In the genomic region with DNA sequence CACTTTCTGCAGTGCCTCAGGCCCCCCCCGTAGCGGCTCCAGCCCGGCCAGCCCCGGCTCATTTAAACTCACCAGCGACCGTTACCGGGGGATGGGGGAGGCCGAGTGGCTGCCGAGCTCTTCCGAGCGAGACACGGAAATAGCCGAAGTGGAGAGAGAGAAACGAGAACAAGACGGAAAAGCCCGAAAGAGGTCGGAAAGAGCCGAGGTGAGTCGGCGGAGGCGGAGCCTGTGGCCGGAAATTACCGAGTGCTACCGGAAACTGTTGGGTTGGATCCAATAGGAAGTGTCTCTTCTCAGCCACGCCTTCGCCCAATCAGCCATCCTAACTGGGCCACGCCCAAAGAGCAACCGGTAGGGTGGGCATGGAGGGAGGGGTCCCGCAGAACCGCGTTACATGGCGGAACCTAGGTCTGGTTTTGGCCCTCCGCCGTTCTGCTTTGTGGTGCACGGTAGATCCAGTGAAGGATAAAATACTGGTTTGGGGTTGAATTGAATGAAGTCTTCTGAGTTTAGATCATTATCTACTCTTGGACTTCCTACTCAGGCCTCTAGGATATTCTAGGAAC, we compare ENCODE assay signal across 8 mouse cellular contexts. TPM values are rescaled to one million over a fixed set of nuclear protein-coding genes. Genes with fewer than 3 reads are reported as not detected.
DNase-seq lines count a peak whose midpoint lies in the region; ATAC-seq and TF ChIP-seq lines count a peak whose summit lies in the region.

Cdc27 (minus strand) TSS at position 215 of the 569 bp plus-strand sequence.
Myl4 (plus strand) TSS at position 258 of the 569 bp plus-strand sequence.

- ATAC-seq in erythroid progenitor cell, adult 5-6 weeks (replicated peaks; ENCODE audit: low FRiP score, poor library complexity, severe bottlenecking) = peak; percentile 91
- peak; percentile 96 for ATAC-seq in heart, embryonic 12.5 days (ENCODE audit: insufficient number of reproducible peaks, low FRiP score)
- peak; percentile 94 for ATAC-seq in kidney, postnatal 0 days (replicated peaks; ENCODE audit: low FRiP score, low read depth)
- ATAC-seq in liver, embryonic 11.5 days (replicated peaks; ENCODE audit: low FRiP score) = peak; percentile 95
- peak; percentile 97 for ATAC-seq in stomach, embryonic 14.5 days (ENCODE audit: insufficient number of reproducible peaks, insufficient read depth, low FRiP score, low read depth)

- H3K4me3 ChIP-seq in heart, embryonic 12.5 days = peak within 1 kb of the TSS; percentile 87
- H3K4me3 ChIP-seq in kidney, postnatal 0 days (replicated peaks; ENCODE audit: low read depth, low read length) = peak within 1 kb of the TSS; percentile 93
- peak within 1 kb of the TSS; percentile 95 for H3K4me3 ChIP-seq in liver, embryonic 11.5 days (ENCODE audit: low read depth, low read length)
- H3K4me3 ChIP-seq in stomach, embryonic 14.5 days (ENCODE audit: low read depth, low read length) = peak within 1 kb of the TSS; percentile 98

- H3K36me3 ChIP-seq in heart, embryonic 12.5 days = 0 out of 2 replicates have a peak, but pooled peaks cover under 1% of the 10 kb centered on the region
- H3K36me3 ChIP-seq in kidney, postnatal 0 days (ENCODE audit: insufficient read depth, low read length) = no peaks in the 10 kb centered on the region
- no peaks in the 10 kb centered on the region for H3K36me3 ChIP-seq in liver, embryonic 11.5 days (ENCODE audit: control insufficient read depth, insufficient read depth, low read length)
- no peaks in the 10 kb centered on the region for H3K36me3 ChIP-seq in stomach, embryonic 14.5 days (ENCODE audit: control insufficient read depth, insufficient read depth, low read length)

- WGBS in heart, embryonic 12.5 days = under 1% methylated on average over 35 of the region's 35 CpGs
- under 1% methylated on average over 35 of the region's 35 CpGs for WGBS in kidney, postnatal 0 days
- WGBS in liver, embryonic 11.5 days = under 1% methylated on average over 35 of the region's 35 CpGs
- under 1% methylated on average over 35 of the region's 35 CpGs for WGBS in stomach, embryonic 14.5 days

- DNase-seq in CD4-positive helper T cell, adult 2 months (ENCODE audit: low read depth, low spot score) = peak; percentile 97
- DNase-seq in brain, embryonic 18.5 days (ENCODE audit: low read depth, low spot score) = peak; percentile 93
- DNase-seq in kidney, postnatal 0 days (ENCODE audit: low spot score) = peak; percentile 99
- DNase-seq in liver, embryonic 11.5 days (ENCODE audit: low spot score) = peak; percentile 99
- DNase-seq in naive thymus-derived CD4-positive, alpha-beta T cell, adult 2 months (ENCODE audit: low read depth) = peak; percentile 100

- H3K4me1 ChIP-seq in heart, embryonic 12.5 days (replicated peaks) = peaks cover 19% of the 10 kb centered on the region
- 0 out of 2 replicates have a peak, but pooled peaks cover 7% of the 10 kb centered on the region for H3K4me1 ChIP-seq in kidney, postnatal 0 days (replicated peaks; ENCODE audit: insufficient read depth, low read length)
- H3K4me1 ChIP-seq in liver, embryonic 11.5 days (replicated peaks; ENCODE audit: control insufficient read depth, insufficient read depth, low read length) = peaks cover 20% of the 10 kb centered on the region
- 0 out of 2 replicates have a peak, but pooled peaks cover 7% of the 10 kb centered on the region for H3K4me1 ChIP-seq in stomach, embryonic 14.5 days (ENCODE audit: control insufficient read depth, insufficient read depth, low read length)

- H3K9ac ChIP-seq in heart, embryonic 12.5 days = peak within 1 kb of the TSS; percentile 98
- H3K9ac ChIP-seq in kidney, postnatal 0 days (ENCODE audit: low read depth, low read length) = peak within 1 kb of the TSS; percentile 99
- peak within 1 kb of the TSS; percentile 100 for H3K9ac ChIP-seq in liver, embryonic 11.5 days (ENCODE audit: low read depth, low read length)
- peak within 1 kb of the TSS; percentile 99 for H3K9ac ChIP-seq in stomach, embryonic 14.5 days (replicated peaks; ENCODE audit: low read depth, low read length)

- H3K9me3 ChIP-seq in heart, embryonic 12.5 days (replicated peaks) = no peaks in the 10 kb centered on the region
- H3K9me3 ChIP-seq in kidney, postnatal 0 days (replicated peaks; ENCODE audit: low read length) = no peaks in the 10 kb centered on the region
- H3K9me3 ChIP-seq in liver, embryonic 11.5 days (ENCODE audit: control insufficient read depth, low read length) = no peaks in the 10 kb centered on the region
- H3K9me3 ChIP-seq in stomach, embryonic 14.5 days (ENCODE audit: control insufficient read depth, low read depth, low read length) = no peaks in the 10 kb centered on the region

- TF ChIP-seq CTCF in kidney, postnatal 0 days (IDR thresholded peaks at IDR 0.05; ENCODE audit: low read depth) = no peak; the same call in none of the 2 replicates

- H3K27me3 ChIP-seq in heart, embryonic 12.5 days (replicated peaks) = no peaks in the 10 kb centered on the region
- H3K27me3 ChIP-seq in kidney, postnatal 0 days (ENCODE audit: insufficient read depth, low read length) = no peaks in the 10 kb centered on the region
- no peaks in the 10 kb centered on the region for H3K27me3 ChIP-seq in liver, embryonic 11.5 days (replicated peaks; ENCODE audit: control insufficient read depth, insufficient read depth, low read length)
- no peaks in the 10 kb centered on the region for H3K27me3 ChIP-seq in stomach, embryonic 14.5 days (ENCODE audit: control insufficient read depth, insufficient read depth, low read length)

- H3K4me2 ChIP-seq in heart, embryonic 12.5 days = peak within 1 kb of the TSS; percentile 79
- peak within 1 kb of the TSS; percentile 78 for H3K4me2 ChIP-seq in kidney, postnatal 0 days (ENCODE audit: low read length)
- peak within 1 kb of the TSS; percentile 82 for H3K4me2 ChIP-seq in liver, embryonic 11.5 days
- H3K4me2 ChIP-seq in stomach, embryonic 14.5 days (replicated peaks; ENCODE audit: low read depth, low read length) = peak within 1 kb of the TSS; percentile 71

- peak within 1 kb of the TSS; percentile 93 for H3K27ac ChIP-seq in heart, embryonic 12.5 days (ENCODE audit: poor library complexity, severe bottlenecking)
- H3K27ac ChIP-seq in kidney, postnatal 0 days = peak within 1 kb of the TSS; percentile 96
- H3K27ac ChIP-seq in liver, embryonic 11.5 days (ENCODE audit: low read depth, low read length) = peak within 1 kb of the TSS; percentile 92
- peak within 1 kb of the TSS; percentile 93 for H3K27ac ChIP-seq in stomach, embryonic 14.5 days (ENCODE audit: low read length)

RNA-seq across cellular contexts. Expression of gene Cdc27, which starts in this region (rescaled TPM):
- total RNA-seq in erythroid progenitor cell, adult 5-6 weeks (2015; ENCODE audit: low replicate concordance) = 76.0 and 78.4 TPM in 2 replicates
- total RNA-seq in erythroid progenitor cell, adult 5-6 weeks (2017; ENCODE audit: low replicate concordance) = 78.0 and 116 TPM in 2 replicates
- polyA plus RNA-seq in heart, embryonic 12.5 days (2016; fragmentation: Nextera tagmentation; extraction: Ambion mirVana) = 37.6 and 40.6 TPM in 2 replicates
- 24.1 and 27.8 TPM in 2 replicates for polyA plus RNA-seq in kidney, postnatal 0 days (2015; fragmentation: Nextera tagmentation; extraction: Ambion mirVana)
- polyA plus RNA-seq in liver, embryonic 11.5 days (2014; fragmentation: Nextera tagmentation; extraction: Ambion mirVana) = 41.6 and 45.9 TPM in 2 replicates
- polyA plus RNA-seq in stomach, embryonic 14.5 days (2014; fragmentation: Nextera tagmentation; extraction: Ambion mirVana) = 51.6 and 53.3 TPM in 2 replicates

RNA-seq across cellular contexts. Expression of gene Myl4, which starts in this region (rescaled TPM):
- 5.9 and 21.6 TPM in 2 replicates for total RNA-seq in erythroid progenitor cell, adult 5-6 weeks (2015; ENCODE audit: low replicate concordance)
- 0.68 and 7.3 TPM in 2 replicates for total RNA-seq in erythroid progenitor cell, adult 5-6 weeks (2017; ENCODE audit: low replicate concordance)
- polyA plus RNA-seq in heart, embryonic 12.5 days (2016; fragmentation: Nextera tagmentation; extraction: Ambion mirVana) = 2,473 and 2,477 TPM in 2 replicates
- 2.5 and 2.6 TPM in 2 replicates for polyA plus RNA-seq in kidney, postnatal 0 days (2015; fragmentation: Nextera tagmentation; extraction: Ambion mirVana)
- polyA plus RNA-seq in liver, embryonic 11.5 days (2014; fragmentation: Nextera tagmentation; extraction: Ambion mirVana) = 11.9 and 30.4 TPM in 2 replicates
- 5.7 and 6.7 TPM in 2 replicates for polyA plus RNA-seq in stomach, embryonic 14.5 days (2014; fragmentation: Nextera tagmentation; extraction: Ambion mirVana)

Comparison
In these comparisons a context has a peak if more than half of its experiments do, and no peak if none do; other contexts are left out.
1. Peak in every context shown above with its lines: DNase-seq, ATAC-seq, H3K4me3 ChIP-seq and H3K27ac ChIP-seq.
2. RNA of gene Myl4 (polyA plus RNA-seq): 2,473 to 2,477 TPM in heart, embryonic 12.5 days; 11.9 to 30.4 TPM in liver, embryonic 11.5 days, 5.7 to 6.7 TPM in stomach, embryonic 14.5 days and 2.5 to 2.6 TPM in kidney, postnatal 0 days; every median in the first group is over 10 times any median in the second.